Mouse (Mus musculus) forebrain, embryonic 13.5 days (tissue): ENCODE measurements at regions not wholly inside any gene's neighbourhood (a gene's known extent, or its start where the extent isn't known, plus 50 kb on each side); places are given as distances from the start of the nearest gene placed in this dataset.

Source experiments
- ATAC-seq: fragments of 200-750 bp; cut with Nextera tagmentation; 2 replicates; pipeline ENCODE4 v1.8.0; 2017
- H3K27ac ChIP-seq: fragments of 300-500 bp; sonication (generic); 2 replicates; pipeline ENCODE4 v1.5.1; 2015; ENCODE audit warnings: inconsistent platforms, mild to moderate bottlenecking, moderate library complexity
- H3K27me3 ChIP-seq: fragments of 300-500 bp; sonication (generic); 2 replicates; pipeline ENCODE4 v1.6.1; 2015; ENCODE audit warnings: mild to moderate bottlenecking, inconsistent platforms
- H3K36me3 ChIP-seq: fragments of 300-500 bp; sonication (generic); 2 replicates; pipeline ENCODE4 v1.6.1; 2015; ENCODE audit warnings: mild to moderate bottlenecking, inconsistent platforms; ENCODE audit not compliant: poor library complexity, severe bottlenecking
- H3K4me1 ChIP-seq: fragments of 300-500 bp; sonication (generic); 2 replicates; pipeline ENCODE4 v1.6.1; 2015; ENCODE audit warnings: inconsistent platforms
- H3K4me2 ChIP-seq: fragments of 300-500 bp; sonication (generic); 2 replicates; pipeline ENCODE4 v1.6.1; 2015; ENCODE audit warnings: inconsistent platforms, mild to moderate bottlenecking, moderate library complexity
- H3K4me3 ChIP-seq: fragments of 300-500 bp; sonication (generic); 2 replicates; pipeline ENCODE4 v1.5.1; 2015; ENCODE audit warnings: mild to moderate bottlenecking, inconsistent platforms
- H3K9ac ChIP-seq: fragments of 300-500 bp; sonication (generic); 2 replicates; pipeline ENCODE4 v1.6.1; 2015; ENCODE audit warnings: mild to moderate bottlenecking, inconsistent platforms
- H3K9me3 ChIP-seq: fragments of 300-500 bp; sonication (generic); replicated peaks from 2 replicates; pipeline ENCODE4 v1.6.1; 2016; ENCODE audit warnings: inconsistent platforms
- WGBS: fragments of 180-500 bp; shearing (Covaris S2); methylation state at CpG from one replicate; pipeline ENCODE4 v1.1.7; 2015; 5-methylcytosine and 5-hydroxymethylcytosine counted together

GRCm38 (mm10) chr15:96234783-96235182 is 52.5 kb upstream of the Arid2 start:
- Histone ChIP-seq H3K9me3 (no peaks in the 10 kb centered on the region), H3K4me3 (no peak overlapping the region), H3K27me3 (no peaks in the 10 kb centered on the region), H3K4me2 (no peak overlapping the region), H3K36me3 (no peaks in the 10 kb centered on the region), H3K27ac (no peak overlapping the region), H3K4me1 (no peaks in the 10 kb centered on the region), H3K9ac (no peak overlapping the region)
- no peak for ATAC-seq
- WGBS, result 62% methylated on average over 8 of the region's 8 CpGs
